20 mouse cellular contexts compared by ENCODE assay signal in genomic region chr9:84376621-84377020, GRCm38 (mm10).
"Had no signal": no experiment of that assay in that cellular context is flagged by ENCODE, and none has a peak within 500 bp of the region (broad histone marks: within the 10 kb centered on the region; RNA-seq: fewer than 3 reads in every experiment).

No protein-coding gene starts in this region.

- DNase-seq: kidney, adult 8-10 months; kidney, postnatal 10 days; kidney, postnatal 36 days; left cerebral cortex, postnatal 4 days; liver, postnatal 0 days; lung, postnatal 14 days; lung, postnatal 4 days; midbrain, embryonic 14.5 days; right cerebral cortex, postnatal 25 days; spleen, adult 18-20 months; thymus, postnatal 36 days had no signal

- H3K27ac ChIP-seq: kidney, embryonic 15.5 days; limb, embryonic 12.5 days; limb, embryonic 15.5 days; liver, embryonic 14.5 days; lung, embryonic 15.5 days; neural tube, embryonic 12.5 days; neural tube, embryonic 15.5 days; stomach, embryonic 15.5 days had no signal

- H3K36me3 ChIP-seq: kidney, embryonic 15.5 days; limb, embryonic 12.5 days; limb, embryonic 15.5 days; lung, embryonic 15.5 days; neural tube, embryonic 12.5 days; neural tube, embryonic 15.5 days; stomach, embryonic 15.5 days had no signal

- ATAC-seq: intestine, postnatal 0 days; liver, postnatal 0 days had no signal

- H3K4me1 ChIP-seq: kidney, embryonic 15.5 days; limb, embryonic 12.5 days; limb, embryonic 15.5 days; lung, embryonic 15.5 days; neural tube, embryonic 12.5 days; neural tube, embryonic 15.5 days; stomach, embryonic 15.5 days had no signal

- H3K4me3 ChIP-seq: kidney, embryonic 15.5 days; limb, embryonic 12.5 days; limb, embryonic 15.5 days; lung, embryonic 15.5 days; neural tube, embryonic 12.5 days; neural tube, embryonic 15.5 days; stomach, embryonic 15.5 days had no signal

- H3K9me3 ChIP-seq: kidney, embryonic 15.5 days; limb, embryonic 15.5 days; lung, embryonic 15.5 days; neural tube, embryonic 12.5 days; neural tube, embryonic 15.5 days; stomach, embryonic 15.5 days had no signal

- H3K27me3 ChIP-seq: kidney, embryonic 15.5 days; limb, embryonic 12.5 days; limb, embryonic 15.5 days; lung, embryonic 15.5 days; neural tube, embryonic 12.5 days; neural tube, embryonic 15.5 days; stomach, embryonic 15.5 days had no signal
